In the genomic region with DNA sequence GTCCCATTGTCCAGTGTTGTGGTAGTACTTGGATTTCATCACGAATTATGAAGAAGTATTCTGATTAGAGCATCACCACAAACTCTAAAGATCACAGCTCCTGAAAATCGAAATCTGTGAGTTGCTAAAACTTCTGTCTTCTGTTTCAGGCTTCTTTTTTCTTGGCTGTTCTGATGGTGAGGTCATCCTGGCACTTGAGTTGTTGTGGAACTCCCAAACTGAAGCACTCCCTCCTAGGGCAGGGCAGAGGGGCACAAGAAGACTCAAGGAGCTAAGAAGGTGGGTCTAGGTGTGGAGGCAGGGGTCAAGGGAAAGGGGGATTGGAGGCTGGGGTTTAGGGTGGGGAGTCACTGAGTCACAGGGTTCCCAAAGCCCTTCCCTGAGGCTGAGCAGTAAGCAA, we compare ENCODE assay signal across 21 mouse cellular contexts.
DNase-seq lines count a peak whose midpoint lies in the region; ATAC-seq and TF ChIP-seq lines count a peak whose summit lies in the region.
"Had no signal": no experiment of that assay in that cellular context is flagged by ENCODE, and none has a peak within 500 bp of the region (broad histone marks: within the 10 kb centered on the region; RNA-seq: fewer than 3 reads in every experiment).

No protein-coding gene starts in this region.

- intact Hi-C loops in heart, postnatal 14 days (cut with DNase I) = no loop called here

- no peak overlapping the region for H3K4me3 ChIP-seq in heart, embryonic 10.5 days
- H3K4me3 ChIP-seq in hindbrain, embryonic 14.5 days (replicated peaks; ENCODE audit: low read length) = no peak overlapping the region
- no peak overlapping the region for H3K4me3 ChIP-seq in hindbrain, postnatal 0 days (ENCODE audit: low read length)

- H3K9ac ChIP-seq in hindbrain, embryonic 14.5 days = no peak overlapping the region
- no peak overlapping the region for H3K9ac ChIP-seq in hindbrain, postnatal 0 days (replicated peaks; ENCODE audit: low read length)
- H3K9ac ChIP-seq: liver, postnatal 0 days had no signal

- no peak overlapping the region for H3K27ac ChIP-seq in heart, embryonic 10.5 days
- H3K27ac ChIP-seq in hindbrain, embryonic 14.5 days = peak overlapping the region; percentile 33; the same call in 1 of the 2 replicates
- H3K27ac ChIP-seq in hindbrain, postnatal 0 days = no peak overlapping the region

- peak; percentile 88 for DNase-seq in heart, adult 11 months
- no peak for DNase-seq in heart, embryonic 10.5 days (ENCODE audit: low spot score)
- no peak for DNase-seq in hindbrain, embryonic 14.5 days (ENCODE audit: low spot score)
- DNase-seq in hindbrain, postnatal 0 days (ENCODE audit: low spot score) = no peak
- peak; percentile 16 for DNase-seq in NIH3T3 (ENCODE audit: low read depth)
- peak; percentile 21 to 49 for DNase-seq in heart, postnatal 14 days
- DNase-seq in spleen, postnatal 4 days (ENCODE audit: low spot score in 2 of 2) = no peak
- no peak for DNase-seq in frontal cortex, postnatal 10 days (ENCODE audit: low spot score in 2 of 2)
- DNase-seq: adrenal gland, postnatal 36 days; cerebellum, adult 11-12 months; cerebellum, postnatal 14 days; gastrocnemius, postnatal 14 days; kidney, adult 9 months; kidney, postnatal 25 days; left cerebral cortex, postnatal 4 days; liver; liver, postnatal 0 days; lung, postnatal 14 days; spleen, adult 18-20 months had no signal

- WGBS in heart, embryonic 10.5 days = 75% methylated on average over 2 of the region's 2 CpGs
- WGBS in hindbrain, embryonic 14.5 days = 74% methylated on average over 2 of the region's 2 CpGs
- WGBS in hindbrain, postnatal 0 days = 82% methylated on average over 2 of the region's 2 CpGs

- no peak for TF ChIP-seq CTCF in hindbrain, postnatal 0 days (IDR thresholded peaks at IDR 0.05; ENCODE audit: low read depth)

- no peaks in the 10 kb centered on the region for H3K27me3 ChIP-seq in heart, embryonic 10.5 days (ENCODE audit: insufficient read depth, poor library complexity, severe bottlenecking)
- H3K27me3 ChIP-seq in hindbrain, embryonic 14.5 days (ENCODE audit: control insufficient read depth, insufficient read depth, low read length) = no peaks in the 10 kb centered on the region
- no peaks in the 10 kb centered on the region for H3K27me3 ChIP-seq in hindbrain, postnatal 0 days (ENCODE audit: insufficient read depth, low read length)

- peaks cover 14% of the 10 kb centered on the region for H3K4me1 ChIP-seq in heart, embryonic 10.5 days
- peaks cover 16% of the 10 kb centered on the region; the same call in 1 of the 2 replicates for H3K4me1 ChIP-seq in hindbrain, embryonic 14.5 days (replicated peaks; ENCODE audit: control insufficient read depth, insufficient read depth, low read length)
- H3K4me1 ChIP-seq in hindbrain, postnatal 0 days (ENCODE audit: insufficient read depth, low read length) = 0 out of 2 replicates have a peak, but pooled peaks cover 3% of the 10 kb centered on the region

- ATAC-seq in hindbrain, embryonic 14.5 days (ENCODE audit: low FRiP score) = no peak
- no peak for ATAC-seq in hindbrain, postnatal 0 days
- ATAC-seq: inflammation-experienced regulatory T-cells, adult 6 months; liver, postnatal 0 days had no signal

- H3K9me3 ChIP-seq in heart, embryonic 10.5 days = no peaks in the 10 kb centered on the region
- no peaks in the 10 kb centered on the region for H3K9me3 ChIP-seq in hindbrain, embryonic 14.5 days (ENCODE audit: control insufficient read depth, low read length)
- no peaks in the 10 kb centered on the region for H3K9me3 ChIP-seq in hindbrain, postnatal 0 days (ENCODE audit: low read length)
- H3K9me3 ChIP-seq: G1E had no signal

- H3K4me2 ChIP-seq in hindbrain, embryonic 14.5 days (replicated peaks) = no peak overlapping the region
- H3K4me2 ChIP-seq in hindbrain, postnatal 0 days (ENCODE audit: low read depth, low read length) = no peak overlapping the region

- no peaks in the 10 kb centered on the region for H3K36me3 ChIP-seq in heart, embryonic 10.5 days
- no peaks in the 10 kb centered on the region for H3K36me3 ChIP-seq in hindbrain, embryonic 14.5 days (replicated peaks; ENCODE audit: control insufficient read depth, insufficient read depth)
- H3K36me3 ChIP-seq in hindbrain, postnatal 0 days (ENCODE audit: insufficient read depth, low read length) = no peaks in the 10 kb centered on the region
- H3K36me3 ChIP-seq: G1E had no signal

Comparison
In these comparisons a context has a peak if more than half of its experiments do, and no peak if none do; other contexts are left out.
1. DNase-seq: peak in heart, adult 11 months (single experiment), NIH3T3 (single experiment) and heart, postnatal 14 days (2 of 2); none in heart, embryonic 10.5 days (single experiment), hindbrain, embryonic 14.5 days (single experiment), hindbrain, postnatal 0 days (single experiment), spleen, postnatal 4 days (0 of 2) and frontal cortex, postnatal 10 days (0 of 2).